Mouse (Mus musculus) ES-Bruce4 (cell line): ENCODE measurements around the gene Mgam. TPM values are rescaled to one million over a fixed set of nuclear protein-coding genes. Genes with fewer than 3 reads are reported as not detected.

Source experiments
- H3K27ac ChIP-seq: 2 replicates; pipeline ENCODE4 v1.5.1; 2012; ENCODE audit warnings: low read length, inconsistent platforms; ENCODE audit not compliant: insufficient read depth
- H3K27me3 ChIP-seq: 2 replicates; pipeline ENCODE4 v1.6.1; 2012; ENCODE audit warnings: mild to moderate bottlenecking, low read length, inconsistent platforms; ENCODE audit not compliant: control insufficient read depth, poor library complexity, insufficient read depth, severe bottlenecking
- H3K36me3 ChIP-seq: 2 replicates; pipeline ENCODE4 v1.6.1; 2012; ENCODE audit warnings: inconsistent platforms, mild to moderate bottlenecking, low read length, moderate library complexity; ENCODE audit not compliant: control insufficient read depth, poor library complexity, insufficient read depth, severe bottlenecking
- H3K4me1 ChIP-seq: one replicate; pipeline ENCODE4 v1.8.1; 2011; ENCODE audit warnings: low read length; ENCODE audit not compliant: control insufficient read depth, insufficient read depth
- H3K4me3 ChIP-seq: 2 replicates; pipeline ENCODE4 v1.5.1; 2011; ENCODE audit warnings: low read depth, mild to moderate bottlenecking, low read length
- H3K9ac ChIP-seq: 2 replicates; pipeline ENCODE4 v1.6.1; 2012; ENCODE audit warnings: low read depth, mild to moderate bottlenecking, inconsistent platforms; ENCODE audit not compliant: poor library complexity, severe bottlenecking
- H3K9me3 ChIP-seq: replicated peaks from 2 replicates; pipeline ENCODE4 v1.6.1; 2012; ENCODE audit warnings: mild to moderate bottlenecking, low read length, inconsistent platforms; ENCODE audit not compliant: control insufficient read depth, poor library complexity, insufficient read depth, severe bottlenecking
- CTCF ChIP-seq: IDR thresholded peaks from one replicate; pipeline ENCODE4 v1.8.1; 2011; ENCODE audit warnings: low read depth, low read length
- EP300 ChIP-seq: IDR thresholded peaks from 2 replicates; pipeline ENCODE4 v1.6.1; 2011; ENCODE audit warnings: low read depth, low read length; ENCODE audit not compliant: insufficient read depth
- POLR2A ChIP-seq: IDR thresholded peaks from one replicate; pipeline ENCODE4 v1.8.1; 2011; ENCODE audit warnings: low read length; ENCODE audit not compliant: insufficient read depth
- polyA plus RNA-seq: library from polyadenylated mRNA; stranded (reverse); fragments of >200 nt; gene quantifications from 2 replicates; pipeline ENCODE4 v1.2.4, GENCODE M21; 2011; ENCODE audit warnings: low read depth; ENCODE audit not compliant: missing spikeins, insufficient read depth, insufficient read length

The Mgam gene
- polyA plus RNA-seq, 1 experiment = 0.09 TPM

DNA sequence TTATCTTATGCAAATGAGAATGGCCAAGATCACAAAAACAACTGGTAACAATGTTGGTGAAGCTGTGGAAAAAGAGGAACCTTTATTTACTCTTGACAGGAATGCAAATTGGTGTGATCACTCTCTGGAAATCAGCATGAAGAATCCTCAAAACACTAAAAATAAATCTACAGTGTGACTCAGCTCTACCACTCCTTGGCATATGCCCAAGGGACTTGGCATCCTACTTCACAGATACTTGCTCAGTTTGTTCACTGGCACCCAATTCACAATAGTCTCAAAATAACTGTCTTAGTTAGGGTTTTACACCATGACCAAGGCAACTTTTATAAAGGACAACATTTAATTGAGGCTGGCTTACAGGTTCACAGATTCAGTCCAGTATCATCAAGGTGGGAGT is 21.2 kb upstream of the Mgam start:
- H3K9ac ChIP-seq = no peak overlapping the region
- TF ChIP-seq EP300 (no peak), POLR2A (no peak), CTCF (no peak)
- H3K27ac ChIP-seq = no peak overlapping the region
- no peak overlapping the region for H3K4me3 ChIP-seq
- H3K9me3 ChIP-seq = no peaks in the 10 kb centered on the region
- no peaks in the 10 kb centered on the region for H3K4me1 ChIP-seq
- H3K27me3 ChIP-seq = no peaks in the 10 kb centered on the region
- H3K36me3 ChIP-seq = no peaks in the 10 kb centered on the region

DNA sequence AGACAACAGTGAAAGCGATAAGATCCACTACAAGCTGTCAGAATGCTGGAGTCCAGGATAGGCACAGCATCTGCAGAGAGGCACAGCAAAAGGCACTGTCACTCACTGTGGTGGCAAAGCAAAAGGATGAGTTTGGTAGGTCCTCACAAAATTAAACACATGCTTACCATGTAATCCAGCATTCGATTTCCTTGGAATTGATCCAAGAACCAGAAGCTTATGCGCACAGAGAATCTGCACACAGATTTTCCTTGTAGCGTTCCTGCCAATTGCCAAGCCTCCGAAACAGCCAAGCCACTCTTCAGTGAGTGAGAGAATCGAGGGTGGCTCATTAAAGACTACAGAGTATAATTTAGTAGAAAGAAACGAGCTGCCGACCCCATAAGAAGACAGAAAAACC is 18.4 kb upstream of the Mgam start:
- Histone ChIP-seq H3K4me1 (no peaks in the 10 kb centered on the region), H3K27me3 (no peaks in the 10 kb centered on the region), H3K9ac (no peak overlapping the region), H3K27ac (no peak overlapping the region), H3K9me3 (no peaks in the 10 kb centered on the region), H3K4me3 (no peak overlapping the region), H3K36me3 (no peaks in the 10 kb centered on the region)
- TF ChIP-seq POLR2A = no peak
- TF ChIP-seq CTCF = no peak
- TF ChIP-seq EP300 = no peak

DNA sequence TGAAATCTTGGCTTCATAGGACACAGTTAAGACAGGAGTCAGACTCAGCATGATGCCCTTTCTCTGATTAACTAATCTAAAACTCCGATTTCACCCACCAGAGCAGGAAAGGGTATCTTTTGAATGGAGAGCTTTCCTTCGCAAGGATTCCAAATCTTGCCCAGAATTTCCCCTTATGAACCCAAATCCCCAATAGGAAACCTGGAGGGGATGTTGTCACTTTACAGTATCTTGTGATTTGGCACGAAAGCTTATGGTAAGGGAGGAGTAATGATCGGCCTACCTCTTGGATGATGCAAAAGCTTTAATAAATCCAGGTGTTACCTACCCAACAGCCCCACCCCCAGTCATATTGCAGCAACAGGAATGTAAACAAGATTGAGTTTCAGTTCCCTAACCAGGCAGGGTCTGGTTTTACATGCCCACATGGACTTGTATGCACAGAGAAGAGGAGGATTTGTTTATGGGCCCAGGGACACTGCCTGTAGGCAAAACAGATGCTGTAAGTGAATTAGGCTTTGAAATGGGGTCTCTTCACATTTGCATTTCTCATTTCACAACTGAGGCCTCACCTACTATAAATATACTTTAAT is 15.3 kb upstream of the Mgam start, which contains the start of gene Tas2r138:
TSS of gene Tas2r138 (minus strand) at position 51 of the 593 bp plus-strand sequence.
- TF ChIP-seq POLR2A = no peak
- no peak for TF ChIP-seq CTCF
- TF ChIP-seq EP300 = no peak
- no peaks in the 10 kb centered on the region for H3K36me3 ChIP-seq
- no peaks in the 10 kb centered on the region for H3K9me3 ChIP-seq
- no peaks in the 10 kb centered on the region for H3K27me3 ChIP-seq
- H3K9ac ChIP-seq = no peak within 1 kb of the TSS
- no peak within 1 kb of the TSS for H3K27ac ChIP-seq
- H3K4me3 ChIP-seq = no peak within 1 kb of the TSS
- no peaks in the 10 kb centered on the region for H3K4me1 ChIP-seq

DNA sequence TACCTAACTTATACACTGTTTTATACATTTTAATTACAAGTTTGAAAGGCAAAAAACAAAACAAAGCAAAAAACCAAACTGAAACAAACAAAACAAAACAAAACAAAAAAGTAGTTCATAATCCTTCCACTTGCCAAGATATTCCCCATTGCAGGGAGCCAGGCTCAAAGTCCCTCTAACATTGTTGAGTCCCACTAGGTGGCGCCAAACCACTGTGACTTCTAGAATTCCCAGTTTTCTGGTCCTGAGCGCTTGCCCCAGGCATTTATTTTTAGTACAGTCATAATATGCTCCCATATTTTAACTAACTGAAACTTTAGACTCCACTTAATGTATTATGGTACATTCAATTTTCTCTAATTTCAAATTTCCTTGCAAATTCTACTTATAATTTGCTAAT is 10.7 kb upstream of the Mgam start:
- Histone ChIP-seq H3K36me3 (no peaks in the 10 kb centered on the region), H3K4me1 (no peaks in the 10 kb centered on the region), H3K27ac (no peak overlapping the region), H3K27me3 (no peaks in the 10 kb centered on the region), H3K9ac (no peak overlapping the region), H3K9me3 (no peaks in the 10 kb centered on the region), H3K4me3 (no peak overlapping the region)
- TF ChIP-seq CTCF (peak; percentile 45), POLR2A (no peak)

DNA sequence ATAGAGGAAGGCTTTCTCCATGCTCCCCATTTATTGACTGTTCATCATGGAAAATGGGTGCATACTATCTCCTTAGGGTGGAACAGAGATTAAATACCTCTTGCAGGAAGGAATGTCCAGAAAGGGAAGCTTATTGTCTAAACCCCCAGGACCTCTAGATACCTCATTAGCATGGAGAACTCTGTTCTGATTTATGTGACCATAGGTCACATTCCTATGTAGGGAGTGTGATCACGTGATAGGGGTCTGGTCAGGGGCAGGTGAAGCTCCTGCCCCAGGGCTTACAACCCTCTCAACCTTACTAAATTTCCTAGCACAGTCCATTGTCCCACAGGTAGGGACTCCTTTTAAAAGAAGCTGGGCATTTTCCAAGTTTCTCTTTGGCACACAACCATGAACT is 2.5 kb upstream of the Mgam start:
- Histone ChIP-seq H3K9ac (no peak overlapping the region), H3K4me1 (no peaks in the 10 kb centered on the region), H3K4me3 (no peak overlapping the region), H3K27me3 (no peaks in the 10 kb centered on the region), H3K36me3 (no peaks in the 10 kb centered on the region), H3K9me3 (no peaks in the 10 kb centered on the region), H3K27ac (no peak overlapping the region)
- no peak for TF ChIP-seq POLR2A
- TF ChIP-seq CTCF = no peak
- no peak for TF ChIP-seq EP300

DNA sequence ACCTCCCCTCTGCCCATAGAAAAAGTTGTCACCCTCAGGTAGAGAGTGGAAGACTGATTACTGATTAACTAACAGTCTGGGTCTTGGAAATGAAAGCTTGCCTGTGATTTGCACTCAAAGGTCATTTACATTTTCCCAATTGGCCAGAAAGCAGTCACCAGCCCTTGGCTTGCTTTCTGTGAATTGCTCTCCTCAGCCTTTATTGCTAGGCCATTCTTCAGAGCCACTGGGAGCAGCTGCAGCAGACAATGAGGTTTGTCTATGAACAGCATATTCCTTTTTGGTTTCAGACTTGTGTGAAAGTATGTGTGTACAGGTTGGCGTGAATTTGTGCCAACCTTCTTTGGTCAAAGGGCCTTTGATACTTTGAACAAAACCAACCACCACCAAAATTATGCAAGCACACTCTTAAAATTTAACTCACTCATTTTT is 6.0 kb downstream of the Mgam start:
- Histone ChIP-seq H3K36me3 (no peaks in the 10 kb centered on the region), H3K27ac (no peak overlapping the region), H3K9ac (no peak overlapping the region), H3K4me1 (no peaks in the 10 kb centered on the region), H3K27me3 (no peaks in the 10 kb centered on the region), H3K4me3 (no peak overlapping the region), H3K9me3 (no peaks in the 10 kb centered on the region)
- TF ChIP-seq EP300 (no peak), POLR2A (no peak), CTCF (no peak)
